Mouse (Mus musculus): ENCODE results near the gene Aprt.

- TF ChIP-seq MAFK (IDR thresholded peaks at IDR 0.05; ENCODE audit: insufficient read depth, low read depth, low read length): no peak
- no peak for TF ChIP-seq ZC3H11A (IDR thresholded peaks at IDR 0.05; ENCODE audit: borderline replicate concordance, low read depth, low read length)
Observed at GRCm38 (mm10) chr8:122558671-122559349, 17.9 kb downstream of the Aprt start.

Data from ES-E14 (cell line).